Mouse (Mus musculus) liver, embryonic 14.5 days (tissue): ENCODE measurements around the gene Gkap1. TPM values are rescaled to one million over a fixed set of nuclear protein-coding genes. Genes with fewer than 3 reads are reported as not detected.

Source experiments
- ATAC-seq: fragments of 200-750 bp; cut with Nextera tagmentation; 2 replicates; pipeline ENCODE4 v1.8.0; 2017; ENCODE audit warnings: moderate number of reproducible peaks, mild to moderate bottlenecking, moderate library complexity; ENCODE audit not compliant: insufficient read depth
- DNase-seq, 3 experiments: peaks; one replicate each; pipeline ENCODE4 v3.0.0-alpha.2; 2012 to 2013; ENCODE audit warnings: low read depth in 3 of 3, low spot score in 3 of 3
- H3K27ac ChIP-seq: fragments of 300-500 bp; sonication (generic); 2 replicates; pipeline ENCODE4 v1.5.1; 2014; ENCODE audit warnings: moderate library complexity, mild to moderate bottlenecking, control low read depth, inconsistent platforms
- H3K27me3 ChIP-seq: fragments of 300-500 bp; sonication (generic); 2 replicates; pipeline ENCODE4 v1.6.1; 2014; ENCODE audit warnings: mild to moderate bottlenecking, low read length, moderate library complexity; ENCODE audit not compliant: control insufficient read depth, insufficient read depth
- H3K36me3 ChIP-seq: fragments of 300-500 bp; sonication (generic); replicated peaks from 2 replicates; pipeline ENCODE4 v1.6.1; 2014; ENCODE audit warnings: low read depth; ENCODE audit not compliant: control insufficient read depth, insufficient read depth
- H3K4me1 ChIP-seq, 2 experiments: fragments of 200-500 bp in 1 of 2; fragments of 300-500 bp in 1 of 2; sonication (generic) in 1 of 2; replicated peaks; 2 replicates each; pipeline ENCODE4 v1.6.1; 2012 to 2014; ENCODE audit warnings: antibody characterized with exemption in 1 of 2, inconsistent platforms in 1 of 2, low read length in 1 of 2; ENCODE audit not compliant: control insufficient read depth in 2 of 2, insufficient read depth in 2 of 2
- H3K4me2 ChIP-seq: fragments of 300-500 bp; sonication (generic); 2 replicates; pipeline ENCODE4 v1.6.1; 2014; ENCODE audit warnings: low read depth, mild to moderate bottlenecking, control low read depth, moderate library complexity
- H3K4me3 ChIP-seq, 2 experiments: fragments of 200-500 bp in 1 of 2; fragments of 300-500 bp in 1 of 2; sonication (generic) in 1 of 2; 2 replicates each; pipeline ENCODE4 v1.5.1; 2012 to 2014; ENCODE audit warnings: low read depth in 2 of 2, low read length in 2 of 2, mild to moderate bottlenecking in 2 of 2, control low read depth in 1 of 2, inconsistent platforms in 1 of 2, moderate library complexity in 1 of 2; ENCODE audit not compliant: insufficient read depth in 1 of 2
- H3K9ac ChIP-seq: fragments of 300-500 bp; sonication (generic); replicated peaks from 2 replicates; pipeline ENCODE4 v1.6.1; 2014; ENCODE audit warnings: mild to moderate bottlenecking, control low read depth, moderate library complexity
- H3K9me3 ChIP-seq: fragments of 300-500 bp; sonication (generic); 2 replicates; pipeline ENCODE4 v1.6.1; 2016; ENCODE audit warnings: low read length, mixed read lengths; ENCODE audit not compliant: control insufficient read depth
- CTCF ChIP-seq: IDR thresholded peaks from 2 replicates; pipeline ENCODE4 v1.5.1; 2016; ENCODE audit warnings: antibody characterized with exemption, low read depth, control low read depth
- EP300 ChIP-seq: IDR thresholded peaks from 2 replicates; pipeline ENCODE4 v1.6.1; 2016; ENCODE audit warnings: antibody characterized with exemption, low read depth
- WGBS: fragments of 180-500 bp; shearing (Covaris S2); extraction: QIAGEN DNeasy Blood & Tissue Kit; methylation state at CpG from one replicate; pipeline ENCODE4 v1.1.7; 2014; ENCODE audit not compliant: insufficient replicate concordance; 5-methylcytosine and 5-hydroxymethylcytosine counted together
- polyA plus RNA-seq, 2 experiments: library from polyadenylated mRNA; depleted of rRNA in 1 of 2; stranded (reverse) in 1 of 2; unstranded in 1 of 2; fragments of >200 nt; fragmentation: Nextera tagmentation in 1 of 2; extraction: Ambion mirVana in 1 of 2; gene quantifications; 2 replicates each; pipeline versions ENCODE4 v1.2.1 to v1.2.3; 2012 to 2014

Gkap1 gene
- polyA plus RNA-seq, 2 experiments, result 2.9 to 4.8 TPM

DNA sequence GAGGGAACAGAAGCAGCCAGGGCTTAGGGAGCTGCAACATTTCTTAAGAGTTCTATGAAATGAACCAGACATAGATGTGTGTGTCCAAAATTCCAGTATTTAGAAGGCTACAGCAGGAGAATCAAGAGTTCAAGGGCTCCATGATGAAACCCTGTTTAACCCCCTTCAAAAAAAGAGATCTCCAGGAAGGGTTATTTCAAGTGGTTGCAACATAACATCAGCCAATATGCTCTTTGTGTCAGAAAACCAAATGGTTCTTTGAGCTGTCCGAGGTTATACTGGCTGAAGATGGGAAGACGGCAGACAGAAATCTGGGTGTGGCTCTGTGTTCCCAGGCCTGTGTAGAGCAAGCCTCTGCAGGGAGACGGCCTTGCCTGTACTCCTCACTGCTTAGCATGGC lies 20.1 kb upstream of the Gkap1 start:
- Histone ChIP-seq H3K4me1 (peaks cover 0 to 3% of the 10 kb centered on the region in 2 experiments; a peak in 2 of 4 replicates), H3K36me3 (no peaks in the 10 kb centered on the region), H3K4me3 (no peak overlapping the region), H3K27ac (no peak overlapping the region), H3K9ac (no peak overlapping the region), H3K9me3 (no peaks in the 10 kb centered on the region), H3K4me2 (no peak overlapping the region), H3K27me3 (no peaks in the 10 kb centered on the region)
- no peak for TF ChIP-seq CTCF
- no peak for TF ChIP-seq EP300
- WGBS, result 37% methylated on average over 3 of the region's 3 CpGs
- no peak for ATAC-seq
- no peak for DNase-seq

DNA sequence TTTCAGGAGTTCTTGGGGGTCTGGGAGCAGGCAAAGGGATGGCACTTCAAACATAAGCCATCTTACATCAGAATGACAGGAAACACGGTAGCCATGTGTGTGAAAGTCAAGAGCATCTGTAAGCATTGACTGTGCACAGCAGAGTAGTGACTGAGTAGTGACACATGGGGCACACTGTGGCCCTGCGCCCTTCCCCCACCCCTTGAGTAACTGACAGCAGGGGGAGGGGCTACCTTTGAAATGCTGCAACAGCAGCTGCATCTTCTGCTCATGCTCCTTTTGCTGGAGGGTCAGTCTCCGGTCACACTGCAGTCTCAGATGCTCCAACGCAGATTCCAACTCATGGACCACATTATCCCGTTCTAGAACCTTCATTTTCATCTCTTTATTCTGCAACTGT lies 17.3 kb upstream of the Gkap1 start:
- H3K9me3 ChIP-seq, result no peaks in the 10 kb centered on the region
- no peak overlapping the region for H3K4me3 ChIP-seq
- no peak for ATAC-seq
- DNase-seq, result no peak
- no peak overlapping the region for H3K4me2 ChIP-seq
- peaks cover 0 to 3% of the 10 kb centered on the region in 2 experiments; a peak in 2 of 4 replicates for H3K4me1 ChIP-seq
- H3K9ac ChIP-seq, result no peak overlapping the region
- no peak overlapping the region for H3K27ac ChIP-seq
- TF ChIP-seq EP300, result no peak
- no peaks in the 10 kb centered on the region for H3K36me3 ChIP-seq
- WGBS, result 33% methylated on average over 5 of the region's 5 CpGs
- H3K27me3 ChIP-seq, result no peaks in the 10 kb centered on the region

GRCm38 (mm10) chr13:58289308-58289707 lies 13.8 kb upstream of the Gkap1 start:
- H3K36me3 ChIP-seq, result no peaks in the 10 kb centered on the region
- ATAC-seq, result no peak
- no peak overlapping the region for H3K4me2 ChIP-seq
- no peak overlapping the region for H3K27ac ChIP-seq
- peaks cover 0 to 3% of the 10 kb centered on the region in 2 experiments; a peak in 2 of 4 replicates for H3K4me1 ChIP-seq
- H3K9me3 ChIP-seq, result no peaks in the 10 kb centered on the region
- 50% methylated on average over 1 of the region's 1 CpGs for WGBS
- no peaks in the 10 kb centered on the region for H3K27me3 ChIP-seq
- TF ChIP-seq EP300 (no peak), CTCF (peak; percentile 21; the same call in 1 of the 2 replicates)
- no peak for DNase-seq
- H3K9ac ChIP-seq, result no peak overlapping the region
- no peak overlapping the region for H3K4me3 ChIP-seq

- no peak overlapping the region for H3K4me3 ChIP-seq
Measured at GRCm38 (mm10) chr13:58287822-58288221, 12.3 kb upstream of the Gkap1 start.

DNA sequence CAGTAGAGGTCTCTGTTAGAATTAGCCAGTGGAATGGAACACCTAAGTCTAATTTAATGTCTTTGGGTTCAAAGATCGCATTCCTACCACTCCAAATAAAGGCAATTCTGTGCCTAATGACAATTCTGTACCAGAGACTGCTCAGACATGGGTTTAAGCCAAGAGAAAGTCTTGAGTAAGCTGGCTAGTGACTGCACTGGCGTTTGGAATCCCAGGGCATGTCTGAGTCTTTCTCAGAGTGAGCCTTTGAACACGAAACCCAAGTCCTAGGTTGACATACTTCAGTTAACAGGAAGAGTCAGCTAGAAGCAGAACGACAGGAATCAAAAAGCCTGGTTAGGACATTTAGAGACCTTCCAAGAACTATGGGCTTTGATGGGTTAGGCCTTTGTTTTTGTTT lies 8.0 kb upstream of the Gkap1 start:
- no peaks in the 10 kb centered on the region for H3K9me3 ChIP-seq
- ATAC-seq (no peak), DNase-seq (no peak)
- H3K4me1 ChIP-seq, result no peaks in the 10 kb centered on the region; a peak in 1 of 4 replicates
- no peak overlapping the region for H3K4me3 ChIP-seq
- 54% methylated on average over 4 of the region's 4 CpGs for WGBS
- no peaks in the 10 kb centered on the region for H3K27me3 ChIP-seq
- no peak overlapping the region for H3K9ac ChIP-seq
- H3K4me2 ChIP-seq, result no peak overlapping the region
- TF ChIP-seq EP300 (no peak), CTCF (no peak)
- H3K36me3 ChIP-seq, result no peaks in the 10 kb centered on the region
- H3K27ac ChIP-seq, result no peak overlapping the region

More at GRCm38 (mm10) chr13:58287822-58288221, 12.3 kb upstream of the Gkap1 start:
- peaks cover 0 to 2% of the 10 kb centered on the region in 2 experiments; a peak in 2 of 4 replicates for H3K4me1 ChIP-seq
- ATAC-seq (peak; percentile 48; the same call in 1 of the 2 replicates), DNase-seq (peak; percentile 40 to 50 (median 46))
- H3K27ac ChIP-seq, result no peak overlapping the region
- H3K27me3 ChIP-seq, result no peaks in the 10 kb centered on the region
- TF ChIP-seq EP300 (no peak), CTCF (peak; percentile 96)
- 12% methylated on average over 13 of the region's 13 CpGs for WGBS
- H3K9ac ChIP-seq, result no peak overlapping the region
- no peaks in the 10 kb centered on the region for H3K36me3 ChIP-seq
- H3K9me3 ChIP-seq, result no peaks in the 10 kb centered on the region
- no peak overlapping the region for H3K4me2 ChIP-seq
